Mouse (Mus musculus) forebrain, embryonic 11.5 days (tissue): Measurements from ENCODE around the gene Edaradd. TPM values are rescaled to one million over a fixed set of nuclear protein-coding genes. Genes with fewer than 3 reads are reported as not detected.
A peak's percentile ranks its signal among the peaks of the same experiment; 100 is the strongest.

Source experiments
- ATAC-seq: fragments of 200-750 bp; cut with Nextera tagmentation; replicated peaks from 2 replicates; pipeline ENCODE4 v1.8.0; 2017; ENCODE audit warnings: moderate TSS enrichment; ENCODE audit not compliant: low FRiP score
- DNase-seq: peaks from one replicate; pipeline ENCODE4 v3.0.0-alpha.2; 2017; ENCODE audit warnings: low spot score
- H3K27ac ChIP-seq: fragments of 300-500 bp; sonication (generic); 2 replicates; pipeline ENCODE4 v1.5.1; 2014; ENCODE audit warnings: low read depth, low read length
- H3K27me3 ChIP-seq: fragments of 300-500 bp; sonication (generic); 2 replicates; pipeline ENCODE4 v1.6.1; 2014; ENCODE audit warnings: mild to moderate bottlenecking, low read length, mixed read lengths; ENCODE audit not compliant: control insufficient read depth, insufficient read depth
- H3K36me3 ChIP-seq: fragments of 300-500 bp; sonication (generic); 2 replicates; pipeline ENCODE4 v1.6.1; 2014; ENCODE audit warnings: mild to moderate bottlenecking, low read length, moderate library complexity, mixed read lengths; ENCODE audit not compliant: control insufficient read depth, insufficient read depth
- H3K4me1 ChIP-seq: fragments of 300-500 bp; sonication (generic); replicated peaks from 2 replicates; pipeline ENCODE4 v1.6.1; 2014; ENCODE audit warnings: low read length, mixed read lengths; ENCODE audit not compliant: control insufficient read depth, insufficient read depth
- H3K4me2 ChIP-seq: fragments of 300-500 bp; sonication (generic); 2 replicates; pipeline ENCODE4 v1.6.1; 2014; ENCODE audit warnings: low read depth, mild to moderate bottlenecking, low read length, moderate library complexity, mixed read lengths; ENCODE audit not compliant: severe bottlenecking
- H3K4me3 ChIP-seq: fragments of 300-500 bp; sonication (generic); 2 replicates; pipeline ENCODE4 v1.5.1; 2014; ENCODE audit warnings: low read depth, low read length
- H3K9ac ChIP-seq: fragments of 300-500 bp; sonication (generic); 2 replicates; pipeline ENCODE4 v1.6.1; 2014; ENCODE audit warnings: low read length
- H3K9me3 ChIP-seq: fragments of 300-500 bp; sonication (generic); 2 replicates; pipeline ENCODE4 v1.6.1; 2016; ENCODE audit warnings: low read length, mixed read lengths; ENCODE audit not compliant: control insufficient read depth
- WGBS: fragments of 180-500 bp; shearing (Covaris S2); extraction: QIAGEN DNeasy Blood & Tissue Kit; methylation state at CpG from one replicate; pipeline ENCODE4 v1.1.7; 2014; 5-methylcytosine and 5-hydroxymethylcytosine counted together
- polyA plus RNA-seq: library from polyadenylated mRNA; unstranded; fragments of >200 nt; fragmentation: Nextera tagmentation; extraction: Ambion mirVana; gene quantifications from 2 replicates; pipeline ENCODE4 v1.2.1, GENCODE M21; 2014

The Edaradd gene
- polyA plus RNA-seq, 1 experiment from 2014 or later: 1.8 TPM

- H3K4me1 ChIP-seq: peaks cover 5% of the 10 kb centered on the region; the same call in 1 of the 2 replicates
- 29% methylated on average over 4 of the region's 4 CpGs for WGBS
- no peak for DNase-seq
Measured at GRCm38 (mm10) chr13:12502665-12503237, 17.5 kb downstream of the Edaradd start.

GRCm38 (mm10) chr13:12499107-12499506 lies 21.1 kb downstream of the Edaradd start:
- no peak for DNase-seq
- Histone ChIP-seq H3K27ac (no peak overlapping the region), H3K9me3 (no peaks in the 10 kb centered on the region), H3K36me3 (no peaks in the 10 kb centered on the region), H3K4me1 (peaks cover 5% of the 10 kb centered on the region; the same call in 1 of the 2 replicates), H3K4me2 (no peak overlapping the region), H3K9ac (no peak overlapping the region), H3K4me3 (no peak overlapping the region), H3K27me3 (no peaks in the 10 kb centered on the region)
- WGBS: 75% methylated on average over 7 of the region's 7 CpGs
- no peak for ATAC-seq

More at GRCm38 (mm10) chr13:12502665-12503237, 17.5 kb downstream of the Edaradd start:
- H3K9ac ChIP-seq: no peak overlapping the region
- no peaks in the 10 kb centered on the region for H3K9me3 ChIP-seq
- no peaks in the 10 kb centered on the region for H3K36me3 ChIP-seq
- no peaks in the 10 kb centered on the region for H3K27me3 ChIP-seq
- no peak for ATAC-seq
- H3K4me3 ChIP-seq: no peak overlapping the region
- peak overlapping the region; percentile 63 for H3K27ac ChIP-seq
- H3K4me2 ChIP-seq: no peak overlapping the region

GRCm38 (mm10) chr13:12497809-12498208 lies 22.4 kb downstream of the Edaradd start:
- H3K27me3 ChIP-seq: no peaks in the 10 kb centered on the region
- 65% methylated on average over 8 of the region's 8 CpGs for WGBS
- H3K4me2 ChIP-seq: no peak overlapping the region
- H3K9ac ChIP-seq: no peak overlapping the region
- H3K4me3 ChIP-seq: no peak overlapping the region
- ATAC-seq: no peak
- H3K36me3 ChIP-seq: no peaks in the 10 kb centered on the region
- H3K9me3 ChIP-seq: no peaks in the 10 kb centered on the region
- no peak overlapping the region for H3K27ac ChIP-seq
- H3K4me1 ChIP-seq: peaks cover 3% of the 10 kb centered on the region; the same call in 1 of the 2 replicates
- no peak for DNase-seq

GRCm38 (mm10) chr13:12494750-12495149 lies 25.5 kb downstream of the Edaradd start:
- Histone ChIP-seq H3K27me3 (no peaks in the 10 kb centered on the region), H3K27ac (no peak overlapping the region), H3K9me3 (no peaks in the 10 kb centered on the region), H3K4me1 (no peaks in the 10 kb centered on the region), H3K36me3 (no peaks in the 10 kb centered on the region), H3K4me2 (no peak overlapping the region), H3K9ac (no peak overlapping the region), H3K4me3 (no peak overlapping the region)
- ATAC-seq (no peak), DNase-seq (no peak)
- WGBS: 94% methylated on average over 9 of the region's 9 CpGs

GRCm38 (mm10) chr13:12492515-12492914 lies 27.7 kb downstream of the Edaradd start:
- Histone ChIP-seq H3K4me2 (no peak overlapping the region), H3K9ac (no peak overlapping the region), H3K9me3 (no peaks in the 10 kb centered on the region), H3K27ac (no peak overlapping the region), H3K4me3 (no peak overlapping the region), H3K27me3 (no peaks in the 10 kb centered on the region), H3K36me3 (no peaks in the 10 kb centered on the region), H3K4me1 (no peaks in the 10 kb centered on the region)
- ATAC-seq: no peak
- DNase-seq: no peak
- 89% methylated on average over 3 of the region's 3 CpGs for WGBS

- DNase-seq (no peak), ATAC-seq (no peak)
- Histone ChIP-seq H3K4me3 (no peak overlapping the region), H3K9ac (no peak overlapping the region), H3K27me3 (no peaks in the 10 kb centered on the region), H3K9me3 (no peaks in the 10 kb centered on the region), H3K36me3 (no peaks in the 10 kb centered on the region), H3K4me1 (no peaks in the 10 kb centered on the region), H3K4me2 (no peak overlapping the region), H3K27ac (no peak overlapping the region)
- 80% methylated on average over 7 of the region's 7 CpGs for WGBS
Measured at GRCm38 (mm10) chr13:12485640-12486039, 34.6 kb downstream of the Edaradd start.

GRCm38 (mm10) chr13:12485197-12485596 lies 35.0 kb downstream of the Edaradd start:
- H3K27me3 ChIP-seq: no peaks in the 10 kb centered on the region
- 69% methylated on average over 2 of the region's 2 CpGs for WGBS
- ATAC-seq (no peak), DNase-seq (no peak)
- no peak overlapping the region for H3K9ac ChIP-seq
- no peaks in the 10 kb centered on the region for H3K36me3 ChIP-seq
- H3K4me2 ChIP-seq: no peak overlapping the region
- no peak overlapping the region for H3K27ac ChIP-seq
- no peaks in the 10 kb centered on the region for H3K9me3 ChIP-seq
- H3K4me3 ChIP-seq: no peak overlapping the region
- no peaks in the 10 kb centered on the region for H3K4me1 ChIP-seq

- ATAC-seq (no peak), DNase-seq (no peak)
- WGBS: 87% methylated on average over 6 of the region's 6 CpGs
Measured at GRCm38 (mm10) chr13:12479802-12480201, 40.4 kb downstream of the Edaradd start.

GRCm38 (mm10) chr13:12478301-12478700 lies 41.9 kb downstream of the Edaradd start:
- no peaks in the 10 kb centered on the region for H3K36me3 ChIP-seq
- no peak overlapping the region for H3K4me3 ChIP-seq
- ATAC-seq (no peak), DNase-seq (no peak)
- no peak overlapping the region for H3K9ac ChIP-seq
- H3K4me2 ChIP-seq: no peak overlapping the region
- H3K4me1 ChIP-seq: no peaks in the 10 kb centered on the region
- H3K27me3 ChIP-seq: no peaks in the 10 kb centered on the region
- WGBS: 85% methylated on average over 15 of the region's 15 CpGs
- H3K27ac ChIP-seq: no peak overlapping the region
- H3K9me3 ChIP-seq: no peaks in the 10 kb centered on the region

More at GRCm38 (mm10) chr13:12479802-12480201, 40.4 kb downstream of the Edaradd start:
- H3K4me3 ChIP-seq: no peak overlapping the region
- no peak overlapping the region for H3K27ac ChIP-seq
- no peaks in the 10 kb centered on the region for H3K9me3 ChIP-seq
- no peaks in the 10 kb centered on the region for H3K36me3 ChIP-seq
- no peaks in the 10 kb centered on the region for H3K27me3 ChIP-seq
- H3K4me2 ChIP-seq: no peak overlapping the region
- no peak overlapping the region for H3K9ac ChIP-seq
- H3K4me1 ChIP-seq: no peaks in the 10 kb centered on the region
